Mouse (Mus musculus) erythroid progenitor cell, adult 5-6 weeks (primary cell): ENCODE results near the gene Ccdc71. TPM values are rescaled to one million over a fixed set of nuclear protein-coding genes. Genes with fewer than 3 reads are reported as not detected.

Experiments
- ATAC-seq: replicated peaks from 2 replicates; pipeline ENCODE4 v1.8.0; 2016; ENCODE audit warnings: moderate number of reproducible peaks, mild to moderate bottlenecking, moderate TSS enrichment, inconsistent platforms; ENCODE audit not compliant: poor library complexity, low FRiP score, severe bottlenecking
- total RNA-seq, 2 experiments: library from RNA; stranded (forward) in 1 of 2; stranded (reverse) in 1 of 2; fragments of 150-400 nt in 1 of 2; fragments of 186-747, 209-891 nt in 1 of 2; gene quantifications; 2 replicates each; pipeline versions ENCODE4 v1.2.3 to v1.2.4; 2015 to 2017; ENCODE audit warnings: low replicate concordance in 2 of 2

Ccdc71 gene
- total RNA-seq (2015; ENCODE audit: low replicate concordance) (3.4 and 23.4 TPM in 2 replicates), total RNA-seq (2017; ENCODE audit: low replicate concordance) (9.5 and 14.6 TPM in 2 replicates)

- ATAC-seq, result peak; percentile 89
Observed at GRCm38 (mm10) chr9:108460319-108461178, at the start of gene Ccdc71. Ccdc71 (plus strand) TSS chr9:108460527.

- ATAC-seq, result no peak
Observed at GRCm38 (mm10) chr9:108411381-108411942, 48.9 kb upstream of the Ccdc71 start.

GRCm38 (mm10) chr9:108412221-108412620 is 48.1 kb upstream of the Ccdc71 start:
- no peak for ATAC-seq

GRCm38 (mm10) chr9:108428384-108428783 is 31.9 kb upstream of the Ccdc71 start, which contains the start of gene Ccdc36:
Ccdc36 (minus strand) TSS chr9:108428484.
- ATAC-seq, result no peak

- peak; percentile 82 for ATAC-seq
Observed at GRCm38 (mm10) chr9:108431431-108432067, 28.8 kb upstream of the Ccdc71 start.

GRCm38 (mm10) chr9:108436182-108436581 is 24.1 kb upstream of the Ccdc71 start, which contains the start of gene BC048562:
BC048562 (plus strand) TSS chr9:108436482.
- ATAC-seq, result no peak

GRCm38 (mm10) chr9:108439176-108439575 is 21.2 kb upstream of the Ccdc71 start:
- no peak for ATAC-seq

- ATAC-seq, result no peak
Observed at GRCm38 (mm10) chr9:108440485-108440884, 19.8 kb upstream of the Ccdc71 start.

GRCm38 (mm10) chr9:108441236-108441919 is 18.9 kb upstream of the Ccdc71 start:
- ATAC-seq, result no peak

- no peak for ATAC-seq
Observed at GRCm38 (mm10) chr9:108445125-108445524, 15.2 kb upstream of the Ccdc71 start.

- ATAC-seq, result no peak
Observed at GRCm38 (mm10) chr9:108449860-108450259, 10.5 kb upstream of the Ccdc71 start.

- no peak for ATAC-seq
Observed at GRCm38 (mm10) chr9:108450292-108451169, 9.8 kb upstream of the Ccdc71 start.

- ATAC-seq, result peak; percentile 58
Observed at GRCm38 (mm10) chr9:108451170-108451493, 9.2 kb upstream of the Ccdc71 start.

GRCm38 (mm10) chr9:108451519-108452160 is 8.7 kb upstream of the Ccdc71 start:
- ATAC-seq, result no peak

- ATAC-seq, result peak; percentile 83
Observed at GRCm38 (mm10) chr9:108452291-108452906, 7.9 kb upstream of the Ccdc71 start.

- no peak; the same call in 1 of the 2 replicates for ATAC-seq
Observed at GRCm38 (mm10) chr9:108452911-108453310, 7.4 kb upstream of the Ccdc71 start.

- no peak for ATAC-seq
Observed at GRCm38 (mm10) chr9:108453458-108453857, 6.9 kb upstream of the Ccdc71 start.

GRCm38 (mm10) chr9:108454429-108454828 is 5.9 kb upstream of the Ccdc71 start:
- no peak for ATAC-seq
